Mouse (Mus musculus): ENCODE measurements around the gene Rbfox1.

The Rbfox1 gene

GRCm38 (mm10) chr16:7241627-7242026, 1356.5 kb downstream of the Rbfox1 start:
- no peak for DNase-seq (ENCODE audit: low spot score)

GRCm38 (mm10) chr16:7242501-7242900, 1357.3 kb downstream of the Rbfox1 start:
- no peak for DNase-seq (ENCODE audit: low spot score)

- DNase-seq (ENCODE audit: low spot score) = no peak
Measured at GRCm38 (mm10) chr16:7244382-7244781, 1359.2 kb downstream of the Rbfox1 start.

- DNase-seq (ENCODE audit: low spot score) = no peak
Measured at GRCm38 (mm10) chr16:7251696-7252095, 1366.5 kb downstream of the Rbfox1 start.

- DNase-seq (ENCODE audit: low spot score) = no peak
Measured at GRCm38 (mm10) chr16:7257366-7257765, 1372.2 kb downstream of the Rbfox1 start.

GRCm38 (mm10) chr16:7263261-7263660, 1378.1 kb downstream of the Rbfox1 start:
- DNase-seq (ENCODE audit: low spot score) = no peak

- DNase-seq (ENCODE audit: low spot score) = peak; percentile 9
Measured at GRCm38 (mm10) chr16:7265715-7266114, 1380.6 kb downstream of the Rbfox1 start.

- no peak for DNase-seq (ENCODE audit: low spot score)
Measured at GRCm38 (mm10) chr16:7275501-7275900, 1390.3 kb downstream of the Rbfox1 start.

- DNase-seq (ENCODE audit: low spot score) = peak; percentile 6
Measured at GRCm38 (mm10) chr16:7275901-7276300, 1390.7 kb downstream of the Rbfox1 start.

GRCm38 (mm10) chr16:7279544-7279943, 1394.4 kb downstream of the Rbfox1 start:
- no peak for DNase-seq (ENCODE audit: low spot score)

GRCm38 (mm10) chr16:7282257-7282656, 1397.1 kb downstream of the Rbfox1 start:
- peak; percentile 27 for DNase-seq (ENCODE audit: low spot score)

- no peak for DNase-seq (ENCODE audit: low spot score)
Measured at GRCm38 (mm10) chr16:7292985-7293805, 1408.0 kb downstream of the Rbfox1 start.

GRCm38 (mm10) chr16:7302416-7302815, 1417.3 kb downstream of the Rbfox1 start:
- DNase-seq (ENCODE audit: low spot score) = no peak

GRCm38 (mm10) chr16:7329196-7329595, 1444.0 kb downstream of the Rbfox1 start:
- DNase-seq (ENCODE audit: low spot score) = no peak

- DNase-seq (ENCODE audit: low spot score) = no peak
Measured at GRCm38 (mm10) chr16:7341186-7341585, 1456.0 kb downstream of the Rbfox1 start.

GRCm38 (mm10) chr16:7345298-7345697, 1460.1 kb downstream of the Rbfox1 start:
- no peak for DNase-seq (ENCODE audit: low spot score)

- DNase-seq (ENCODE audit: low spot score) = no peak
Measured at GRCm38 (mm10) chr16:7346001-7346625, 1461.0 kb downstream of the Rbfox1 start.

GRCm38 (mm10) chr16:7347522-7348165, 1462.5 kb downstream of the Rbfox1 start:
- DNase-seq (ENCODE audit: low spot score) = no peak

- no peak for DNase-seq (ENCODE audit: low spot score)
Measured at GRCm38 (mm10) chr16:7352808-7353207, 1467.7 kb downstream of the Rbfox1 start.

GRCm38 (mm10) chr16:7354116-7354515, 1469.0 kb downstream of the Rbfox1 start:
- DNase-seq (ENCODE audit: low spot score) = no peak

GRCm38 (mm10) chr16:7359043-7359442, 1473.9 kb downstream of the Rbfox1 start:
- DNase-seq (ENCODE audit: low spot score) = no peak

- DNase-seq (ENCODE audit: low spot score) = no peak
Measured at GRCm38 (mm10) chr16:7360706-7361105, 1475.6 kb downstream of the Rbfox1 start.

- no peak for DNase-seq (ENCODE audit: low spot score)
Measured at GRCm38 (mm10) chr16:7365878-7366277, 1480.7 kb downstream of the Rbfox1 start.

All from adipocyte (in vitro differentiated cells).